Mouse (Mus musculus): ENCODE results near the gene Gm3448. TPM values are rescaled to one million over a fixed set of nuclear protein-coding genes. Genes with fewer than 3 reads are reported as not detected.
A peak's percentile ranks its signal among the peaks of the same experiment; 100 is the strongest.
"Not testable (repeated sequence)": the region's sequence is repeated elsewhere in the genome, so short reads cannot be mapped to it uniquely, and the experiment has no call there.

Gm3448 gene
- 4.0 and 4.1 TPM in 2 replicates for polyA plus RNA-seq (2015; fragmentation: Nextera tagmentation; extraction: Ambion mirVana)

- H3K4me2 ChIP-seq; H3K27ac ChIP-seq; H3K9me3 ChIP-seq (replicated peaks); H3K36me3 ChIP-seq; H3K9ac ChIP-seq; H3K27me3 ChIP-seq; H3K4me1 ChIP-seq: not testable (repeated sequence)
- 0% methylated on average over 10 of the region's 56 CpGs for WGBS
- peak; percentile 98 for ATAC-seq (replicated peaks; ENCODE audit: low FRiP score)
- peak within 1 kb of the TSS; percentile 26; the same call in 1 of the 2 replicates for H3K4me3 ChIP-seq (replicated peaks)
Measured at GRCm38 (mm10) chr17:15041175-15041729, at the start of gene Gm3448, which contains the start of the genes Ermard and Tcte3. Gene Gm3448 (minus strand): TSS chr17:15041537. Gene Ermard (plus strand): TSS chr17:15041208. Gene Tcte3 (minus strand): TSS chr17:15041488.

- Histone ChIP-seq H3K4me3 (replicated peaks) (no peak overlapping the region), H3K27me3 (no peaks in the 10 kb centered on the region), H3K4me2 (no peak overlapping the region), H3K9me3 (replicated peaks) (no peaks in the 10 kb centered on the region), H3K27ac (no peak overlapping the region), H3K4me1 (peaks cover 9% of the 10 kb centered on the region), H3K9ac (no peak overlapping the region), H3K36me3 (no peaks in the 10 kb centered on the region)
- WGBS: 13% methylated on average over 8 of the region's 8 CpGs
- ATAC-seq (replicated peaks; ENCODE audit: low FRiP score): no peak
Measured at GRCm38 (mm10) chr17:15088591-15089001, 47.3 kb upstream of the Gm3448 start.

- 38% methylated on average over 2 of the region's 2 CpGs for WGBS
- H3K27ac ChIP-seq: no peak overlapping the region
- 0 out of 2 replicates have a peak, but pooled peaks have one; percentile 58 for ATAC-seq (replicated peaks; ENCODE audit: low FRiP score)
Measured at GRCm38 (mm10) chr17:15088166-15088565, 46.8 kb upstream of the Gm3448 start.

GRCm38 (mm10) chr17:15085006-15085405 is 43.7 kb upstream of the Gm3448 start:
- Histone ChIP-seq H3K36me3 (no peaks in the 10 kb centered on the region), H3K4me2 (no peak overlapping the region), H3K4me1 (peaks cover 9% of the 10 kb centered on the region), H3K9me3 (replicated peaks) (no peaks in the 10 kb centered on the region), H3K4me3 (replicated peaks) (no peak overlapping the region), H3K27ac (no peak overlapping the region), H3K9ac (no peak overlapping the region), H3K27me3 (no peaks in the 10 kb centered on the region)
- WGBS: 81% methylated on average over 2 of the region's 2 CpGs
- no peak for ATAC-seq (replicated peaks; ENCODE audit: low FRiP score)

More at GRCm38 (mm10) chr17:15088166-15088565, 46.8 kb upstream of the Gm3448 start:
- no peaks in the 10 kb centered on the region for H3K27me3 ChIP-seq
- H3K36me3 ChIP-seq: no peaks in the 10 kb centered on the region
- no peak overlapping the region for H3K4me2 ChIP-seq
- peaks cover 9% of the 10 kb centered on the region for H3K4me1 ChIP-seq
- no peak overlapping the region for H3K9ac ChIP-seq
- no peaks in the 10 kb centered on the region for H3K9me3 ChIP-seq (replicated peaks)
- no peak overlapping the region for H3K4me3 ChIP-seq (replicated peaks)

- H3K4me3 ChIP-seq (replicated peaks): no peak overlapping the region
- no peak overlapping the region for H3K27ac ChIP-seq
- no peaks in the 10 kb centered on the region for H3K27me3 ChIP-seq
- no peaks in the 10 kb centered on the region for H3K36me3 ChIP-seq
- peaks cover 9% of the 10 kb centered on the region for H3K4me1 ChIP-seq
- H3K9ac ChIP-seq: no peak overlapping the region
- H3K4me2 ChIP-seq: no peak overlapping the region
- no peak for ATAC-seq (replicated peaks; ENCODE audit: low FRiP score)
- no peaks in the 10 kb centered on the region for H3K9me3 ChIP-seq (replicated peaks)
- 84% methylated on average over 13 of the region's 13 CpGs for WGBS
Measured at GRCm38 (mm10) chr17:15084226-15084848, 43.0 kb upstream of the Gm3448 start.

GRCm38 (mm10) chr17:15077536-15077935 is 36.2 kb upstream of the Gm3448 start:
- Histone ChIP-seq H3K9me3 (replicated peaks) (no peaks in the 10 kb centered on the region), H3K36me3 (no peaks in the 10 kb centered on the region), H3K4me3 (replicated peaks) (no peak overlapping the region), H3K4me2 (no peak overlapping the region), H3K9ac (no peak overlapping the region), H3K27me3 (no peaks in the 10 kb centered on the region), H3K27ac (no peak overlapping the region), H3K4me1 (peaks cover 14% of the 10 kb centered on the region; the same call in 1 of the 2 replicates)
- 48% methylated on average over 2 of the region's 2 CpGs for WGBS
- ATAC-seq (replicated peaks; ENCODE audit: low FRiP score): no peak

GRCm38 (mm10) chr17:15075033-15075432 is 33.7 kb upstream of the Gm3448 start:
- WGBS: 71% methylated on average over 8 of the region's 8 CpGs
- H3K27ac ChIP-seq: no peak overlapping the region
- no peaks in the 10 kb centered on the region for H3K27me3 ChIP-seq
- H3K36me3 ChIP-seq: no peaks in the 10 kb centered on the region
- H3K9me3 ChIP-seq (replicated peaks): no peaks in the 10 kb centered on the region
- H3K4me3 ChIP-seq (replicated peaks): no peak overlapping the region
- no peak overlapping the region for H3K9ac ChIP-seq
- H3K4me1 ChIP-seq: peaks cover 14% of the 10 kb centered on the region; the same call in 1 of the 2 replicates
- no peak overlapping the region for H3K4me2 ChIP-seq
- ATAC-seq (replicated peaks; ENCODE audit: low FRiP score): peak; percentile 65

- H3K9ac ChIP-seq: no peak overlapping the region
- WGBS: 57% methylated on average over 2 of the region's 2 CpGs
- ATAC-seq (replicated peaks; ENCODE audit: low FRiP score): no peak
Measured at GRCm38 (mm10) chr17:15072211-15072610, 30.9 kb upstream of the Gm3448 start.

GRCm38 (mm10) chr17:15069124-15069523 is 27.8 kb upstream of the Gm3448 start:
- 0 out of 2 replicates have a peak, but pooled peaks cover under 1% of the 10 kb centered on the region for H3K36me3 ChIP-seq
- no peak overlapping the region for H3K9ac ChIP-seq
- H3K4me2 ChIP-seq: no peak overlapping the region
- H3K4me1 ChIP-seq: peaks cover 27% of the 10 kb centered on the region
- H3K27me3 ChIP-seq: no peaks in the 10 kb centered on the region
- no peak for ATAC-seq (replicated peaks; ENCODE audit: low FRiP score)
- 42% methylated on average over 2 of the region's 2 CpGs for WGBS
- no peaks in the 10 kb centered on the region for H3K9me3 ChIP-seq (replicated peaks)
- H3K27ac ChIP-seq: no peak overlapping the region
- H3K4me3 ChIP-seq (replicated peaks): no peak overlapping the region

More at GRCm38 (mm10) chr17:15072211-15072610, 30.9 kb upstream of the Gm3448 start:
- Histone ChIP-seq H3K36me3 (no peaks in the 10 kb centered on the region), H3K4me2 (no peak overlapping the region), H3K4me3 (replicated peaks) (no peak overlapping the region), H3K27me3 (no peaks in the 10 kb centered on the region), H3K9me3 (replicated peaks) (no peaks in the 10 kb centered on the region), H3K4me1 (peaks cover 25% of the 10 kb centered on the region), H3K27ac (no peak overlapping the region)

GRCm38 (mm10) chr17:15068040-15068792 is 26.9 kb upstream of the Gm3448 start:
- Histone ChIP-seq H3K27me3 (no peaks in the 10 kb centered on the region), H3K4me3 (replicated peaks) (no peak overlapping the region), H3K4me1 (peaks cover 23% of the 10 kb centered on the region), H3K27ac (no peak overlapping the region), H3K9me3 (replicated peaks) (no peaks in the 10 kb centered on the region), H3K36me3 (peaks cover 8% of the 10 kb centered on the region; the same call in 1 of the 2 replicates), H3K9ac (no peak overlapping the region), H3K4me2 (no peak overlapping the region)
- WGBS: 34% methylated on average over 8 of the region's 8 CpGs
- ATAC-seq (replicated peaks; ENCODE audit: low FRiP score): no peak

GRCm38 (mm10) chr17:15066911-15067310 is 25.6 kb upstream of the Gm3448 start:
- Histone ChIP-seq H3K36me3 (peaks cover 21% of the 10 kb centered on the region; the same call in 1 of the 2 replicates), H3K4me1 (peaks cover 23% of the 10 kb centered on the region), H3K27ac (no peak overlapping the region), H3K9me3 (replicated peaks) (no peaks in the 10 kb centered on the region), H3K4me2 (no peak overlapping the region), H3K4me3 (replicated peaks) (no peak overlapping the region), H3K9ac (no peak overlapping the region), H3K27me3 (no peaks in the 10 kb centered on the region)
- 54% methylated on average over 1 of the region's 1 CpGs for WGBS
- ATAC-seq (replicated peaks; ENCODE audit: low FRiP score): no peak

GRCm38 (mm10) chr17:15066066-15066465 is 24.7 kb upstream of the Gm3448 start:
- H3K4me3 ChIP-seq (replicated peaks): 0 out of 2 replicates have a peak overlapping the region, but pooled peaks have one; percentile 7
- H3K36me3 ChIP-seq: peaks cover 28% of the 10 kb centered on the region
- H3K27me3 ChIP-seq: no peaks in the 10 kb centered on the region
- WGBS: 26% methylated on average over 6 of the region's 6 CpGs
- peak overlapping the region; percentile 50 for H3K4me2 ChIP-seq
- H3K4me1 ChIP-seq: peaks cover 23% of the 10 kb centered on the region
- no peaks in the 10 kb centered on the region for H3K9me3 ChIP-seq (replicated peaks)
- H3K9ac ChIP-seq: no peak overlapping the region
- ATAC-seq (replicated peaks; ENCODE audit: low FRiP score): peak; percentile 68
- H3K27ac ChIP-seq: no peak overlapping the region

All from kidney, embryonic 15.5 days (tissue).